Mouse (Mus musculus): ENCODE measurements around the gene Gm9844.

GRCm38 (mm10) chr7:24906551-24906950 is 44.5 kb downstream of the Gm9844 start:
- TF ChIP-seq CTCF (IDR thresholded peaks at IDR 0.05; ENCODE audit: borderline replicate concordance, extremely low read depth, insufficient read depth, insufficient read length) (no peak), POLR2A (IDR thresholded peaks at IDR 0.05; ENCODE audit: borderline replicate concordance, extremely low read depth, insufficient read depth, insufficient read length, poor library complexity, severe bottlenecking) (no peak)
